Mouse (Mus musculus): ENCODE measurements at regions not wholly inside any gene's neighbourhood (a gene's known extent, or its start where the extent isn't known, plus 50 kb on each side); places are given as distances from the start of the nearest gene placed in this dataset.
A peak's percentile ranks its signal among the peaks of the same experiment; 100 is the strongest.

DNA sequence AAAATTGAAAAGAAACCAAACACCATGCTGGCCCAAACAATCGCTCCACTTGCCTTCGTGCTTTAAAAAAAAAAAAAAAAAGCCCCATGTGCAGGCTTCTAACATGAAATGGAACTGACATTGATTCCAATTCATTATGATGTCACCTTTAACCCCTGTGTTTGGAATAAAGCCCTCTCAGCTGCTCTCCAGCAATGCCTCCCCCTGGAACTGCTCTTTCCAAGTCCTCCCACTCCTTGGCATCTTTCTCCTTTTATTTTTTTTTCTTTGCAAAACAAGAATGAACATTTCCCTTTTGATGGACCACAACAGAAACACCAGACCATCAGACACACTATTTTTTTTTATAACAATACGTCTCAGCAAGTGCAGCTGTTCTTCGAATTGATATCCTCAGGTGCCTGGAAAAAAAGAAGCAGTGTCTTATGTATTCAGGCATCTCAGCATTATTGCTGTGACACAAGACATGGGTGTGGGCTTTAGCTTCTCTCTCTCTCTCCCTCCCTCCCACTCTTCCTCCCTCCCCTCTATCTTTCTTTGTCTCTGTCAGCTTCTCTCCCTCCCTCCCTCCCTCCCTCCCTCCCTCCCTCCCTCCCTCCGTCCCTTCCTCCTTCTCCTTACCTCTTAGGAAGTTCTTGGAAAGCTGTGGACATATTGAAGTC is 152.3 kb upstream of the Pitrm1 start:
- DNase-seq (ENCODE audit: low spot score) = no peak

GRCm38 (mm10) chr13:6397648-6398047 is 150.3 kb upstream of the Pitrm1 start:
- no peak for DNase-seq (ENCODE audit: low spot score)

GRCm38 (mm10) chr13:6431821-6432220 is 116.1 kb upstream of the Pitrm1 start:
- no peak for DNase-seq (ENCODE audit: low spot score)

DNA sequence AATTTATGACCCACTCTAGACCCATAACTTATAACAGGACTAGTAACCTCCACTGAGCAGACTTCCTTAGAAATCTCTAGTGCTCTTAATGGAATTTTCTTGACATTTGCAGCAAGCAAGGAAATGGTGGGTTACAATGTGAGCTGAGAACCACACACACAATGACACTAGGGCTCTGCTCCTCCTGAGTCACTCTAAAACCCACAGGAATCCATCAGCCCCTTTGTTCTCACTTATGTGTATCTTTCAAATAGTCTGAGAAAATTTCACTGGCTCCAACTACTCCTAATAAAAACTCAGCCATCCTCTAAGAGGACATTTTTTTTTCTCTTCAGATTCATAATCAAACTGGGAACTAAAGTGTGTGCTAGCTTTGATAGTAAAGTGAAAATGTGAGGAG is 101.0 kb upstream of the Pitrm1 start:
- no peak for DNase-seq (ENCODE audit: low spot score)

- no peak for DNase-seq (ENCODE audit: low spot score)
Observed at GRCm38 (mm10) chr13:6461363-6461762, 86.6 kb upstream of the Pitrm1 start.

DNA sequence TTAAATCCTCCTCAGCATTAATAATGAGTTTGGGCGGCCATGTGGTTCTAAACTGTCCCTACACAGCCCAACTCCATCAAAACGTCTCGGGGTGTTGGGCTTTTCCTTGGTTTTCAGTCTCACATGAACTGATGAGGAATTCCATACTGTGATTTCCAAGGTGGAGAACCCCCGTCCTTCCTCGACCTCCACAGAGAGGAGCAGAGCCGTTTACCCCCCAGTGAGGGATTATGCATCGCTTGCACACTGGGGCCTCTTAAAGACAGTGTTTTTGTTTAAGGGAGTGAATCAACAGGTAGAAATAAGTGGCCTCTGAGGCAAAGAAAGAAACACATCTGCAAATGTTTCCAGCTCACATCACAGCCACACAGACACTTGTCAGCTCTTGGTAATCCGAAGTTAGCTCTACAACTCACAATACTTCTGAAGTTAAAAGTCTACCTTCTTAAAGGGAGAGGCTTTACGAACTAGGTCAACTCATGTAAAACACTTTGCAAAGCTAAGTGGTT is 82.0 kb upstream of the Pitrm1 start:
- no peak for DNase-seq (ENCODE audit: low spot score)

- peak; percentile 67 for DNase-seq (ENCODE audit: low spot score)
Observed at GRCm38 (mm10) chr13:6469446-6470227, 78.3 kb upstream of the Pitrm1 start.

GRCm38 (mm10) chr13:6470286-6471103 is 77.5 kb upstream of the Pitrm1 start:
- DNase-seq (ENCODE audit: low spot score) = no peak

DNA sequence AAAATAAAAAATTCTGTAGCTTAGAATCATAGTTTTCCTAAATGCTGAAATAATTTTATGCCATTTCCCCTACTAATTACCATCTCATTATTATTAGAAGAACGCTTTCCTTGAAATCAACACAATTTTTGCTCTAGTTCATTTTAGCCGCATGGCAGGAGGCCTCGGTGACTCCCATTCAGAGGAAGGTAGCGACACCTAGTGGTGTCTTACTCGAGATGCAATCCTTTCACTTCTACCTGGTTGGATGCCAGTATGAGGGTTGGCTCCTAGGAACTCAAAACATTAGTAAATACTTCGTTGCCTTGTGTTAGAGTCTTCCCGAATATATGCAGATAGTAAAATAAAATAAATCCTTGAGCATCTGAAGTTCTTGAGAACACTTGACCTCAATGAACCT is 76.3 kb upstream of the Pitrm1 start:
- DNase-seq (ENCODE audit: low spot score) = peak; percentile 68

DNA sequence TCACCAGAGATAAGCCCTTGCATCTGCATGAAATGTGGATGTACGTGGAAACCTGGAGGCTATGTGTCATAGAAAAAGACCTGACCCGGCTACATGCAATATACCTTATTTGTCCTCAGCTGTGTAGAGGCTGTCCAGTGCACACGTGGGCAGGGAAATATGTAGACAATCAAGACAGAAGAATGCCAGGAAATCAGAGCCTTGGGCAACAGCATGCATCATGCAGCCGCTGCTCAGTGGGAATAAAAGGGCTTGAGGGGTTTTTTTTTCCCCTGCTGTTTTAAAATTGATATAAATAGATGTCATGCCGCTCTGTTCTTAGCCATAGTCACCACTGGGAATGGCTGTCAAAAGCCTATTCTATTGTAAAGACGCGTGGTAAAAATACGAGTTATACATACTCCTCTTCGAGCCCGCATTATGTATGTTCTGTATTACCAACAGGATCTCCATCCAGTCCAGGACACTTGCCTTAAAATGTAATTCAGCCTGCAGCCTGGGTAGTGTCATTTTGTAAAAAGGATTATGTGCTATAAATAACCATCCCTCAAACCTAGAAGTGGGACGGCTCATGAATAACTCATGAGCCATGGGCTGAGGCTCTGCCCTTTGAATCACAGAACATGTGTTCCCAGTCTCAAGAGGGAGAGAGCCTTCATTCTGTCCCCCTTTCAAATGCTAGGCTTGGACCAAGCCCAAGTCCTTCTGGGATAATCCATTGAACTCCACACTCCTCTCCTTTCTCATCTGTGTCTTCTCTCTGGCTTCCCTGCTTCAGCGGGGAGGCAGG is 74.4 kb upstream of the Pitrm1 start:
- no peak for DNase-seq (ENCODE audit: low spot score)

GRCm38 (mm10) chr13:6479667-6480066 is 68.3 kb upstream of the Pitrm1 start:
- no peak for DNase-seq (ENCODE audit: low spot score)

GRCm38 (mm10) chr13:6484418-6484817 is 63.5 kb upstream of the Pitrm1 start:
- no peak for DNase-seq (ENCODE audit: low spot score)

- DNase-seq (ENCODE audit: low spot score) = no peak
Observed at GRCm38 (mm10) chr13:6487837-6488236, 60.1 kb upstream of the Pitrm1 start.

GRCm38 (mm10) chr13:6492916-6493619 is 54.9 kb upstream of the Pitrm1 start:
- DNase-seq (ENCODE audit: low spot score) = no peak
